Mouse (Mus musculus) adrenal gland (tissue): ENCODE data around the gene Sgca.

Experiments used
- intact Hi-C: fragments of 180-260 bp; cut with DNase I; formaldehyde crosslinking; loops from one replicate; pipeline ENCODE4 v1.15.1; 2025

Sgca gene

GRCm38 (mm10) chr11:94945236-94945635, 30.9 kb downstream of the Sgca start:
- intact Hi-C loops = no loop called here

GRCm38 (mm10) chr11:94944295-94944694, 31.8 kb downstream of the Sgca start:
- intact Hi-C loops = no loop called here

DNA sequence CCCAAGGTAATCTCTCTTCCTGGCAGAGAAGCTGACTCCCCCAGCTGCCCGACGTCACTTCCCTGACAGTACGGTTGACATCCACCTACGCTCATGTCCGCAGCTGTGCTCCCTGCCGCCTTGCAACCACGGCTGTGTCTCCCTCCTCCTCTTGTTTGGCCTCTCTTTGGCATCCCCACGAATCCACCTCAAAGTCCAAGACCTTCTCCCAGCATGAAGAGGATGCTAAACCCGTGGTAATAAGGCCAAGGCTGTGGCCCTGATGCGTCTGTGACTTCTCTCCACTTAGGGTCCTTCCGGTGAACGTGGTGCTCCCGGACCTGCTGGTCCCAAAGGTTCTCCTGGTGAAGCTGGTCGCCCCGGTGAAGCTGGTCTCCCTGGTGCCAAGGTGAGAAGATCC, 33.1 kb downstream of the Sgca start:
- intact Hi-C loops = no loop called here

DNA sequence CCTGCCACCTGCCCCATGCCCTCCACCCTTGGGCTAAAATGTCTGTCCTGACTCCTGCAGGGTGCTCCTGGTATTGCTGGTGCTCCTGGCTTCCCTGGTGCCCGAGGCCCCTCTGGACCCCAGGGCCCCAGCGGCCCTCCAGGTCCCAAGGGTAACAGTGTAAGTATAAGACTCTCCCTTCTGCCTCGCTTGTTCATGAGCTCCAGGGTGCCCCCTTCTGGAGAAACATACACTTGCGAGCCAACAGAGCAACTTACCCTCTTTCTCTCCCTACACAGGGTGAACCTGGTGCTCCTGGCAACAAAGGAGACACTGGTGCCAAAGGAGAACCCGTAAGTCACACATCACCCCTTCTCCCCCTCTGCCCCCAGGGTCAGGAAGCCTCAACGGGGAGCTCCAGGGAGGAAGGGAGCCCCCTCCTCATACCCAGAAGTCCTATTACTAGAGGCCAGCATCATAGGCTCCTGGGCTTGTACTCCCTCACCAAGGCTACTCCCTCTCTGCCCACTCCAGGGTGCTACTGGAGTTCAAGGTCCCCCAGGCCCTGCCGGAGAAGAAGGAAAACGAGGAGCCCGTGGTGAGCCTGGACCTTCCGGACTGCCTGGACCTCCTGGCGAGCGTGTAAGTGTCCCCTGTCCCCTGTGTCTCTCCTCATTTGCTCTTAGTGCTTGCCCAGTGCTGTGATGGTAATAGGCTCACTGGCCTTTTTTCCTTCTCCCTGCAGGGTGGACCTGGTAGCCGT, 33.7 kb downstream of the Sgca start:
- intact Hi-C loops = no loop called here

GRCm38 (mm10) chr11:94941776-94942175, 34.4 kb downstream of the Sgca start:
- intact Hi-C loops = no loop called here

- intact Hi-C loops = no loop called here
Measured at GRCm38 (mm10) chr11:94941121-94941520, 35.0 kb downstream of the Sgca start.

- intact Hi-C loops = loop anchor here (1.0 to 10.0 kb wide), 3 partner anchors 31 to 204 kb away; no protein-coding TSS in a partner anchor
Measured at GRCm38 (mm10) chr11:94939280-94939679, 36.8 kb downstream of the Sgca start.

DNA sequence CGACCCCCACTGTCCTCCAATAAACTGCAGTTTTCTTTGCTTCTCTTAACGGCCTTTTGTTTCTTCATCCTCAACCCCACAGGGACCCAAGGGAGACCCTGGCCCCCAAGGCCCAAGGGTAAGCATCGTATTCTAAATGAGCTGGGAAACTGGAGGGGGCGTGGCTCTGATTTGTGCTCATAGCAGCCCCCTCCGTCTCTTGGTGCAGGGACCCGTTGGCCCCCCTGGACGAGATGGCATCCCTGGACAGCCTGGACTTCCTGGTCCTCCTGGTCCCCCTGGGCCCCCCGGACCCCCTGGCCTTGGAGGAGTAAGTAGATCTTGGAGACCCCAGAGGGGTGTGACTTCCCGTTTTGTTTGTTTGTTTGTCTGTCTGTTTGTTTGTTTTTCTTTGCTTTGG, 37.8 kb downstream of the Sgca start:
- intact Hi-C loops = loop anchor here (5.0 to 10.0 kb wide), 2 partner anchors 169 to 203 kb away; no protein-coding TSS in a partner anchor

DNA sequence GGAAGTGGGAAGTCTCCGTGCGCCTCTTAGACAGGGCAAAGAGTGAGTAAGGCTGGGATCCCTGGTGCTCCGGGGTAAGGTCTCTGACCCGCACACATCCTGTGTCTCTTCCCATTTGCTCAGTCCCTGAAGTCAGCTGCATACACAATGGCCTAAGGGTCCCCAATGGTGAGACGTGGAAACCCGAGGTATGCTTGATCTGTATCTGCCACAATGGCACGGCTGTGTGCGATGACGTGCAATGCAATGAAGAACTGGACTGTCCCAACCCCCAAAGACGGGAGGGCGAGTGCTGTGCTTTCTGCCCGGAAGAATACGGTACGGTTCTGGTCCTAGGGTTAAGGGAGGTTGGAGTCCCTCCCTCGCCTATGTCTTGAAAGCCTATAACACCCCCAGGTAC, 38.3 kb downstream of the Sgca start:
- intact Hi-C loops = loop anchor here (1.0 to 10.0 kb wide), 3 partner anchors 71 to 203 kb away; no protein-coding TSS in a partner anchor

DNA sequence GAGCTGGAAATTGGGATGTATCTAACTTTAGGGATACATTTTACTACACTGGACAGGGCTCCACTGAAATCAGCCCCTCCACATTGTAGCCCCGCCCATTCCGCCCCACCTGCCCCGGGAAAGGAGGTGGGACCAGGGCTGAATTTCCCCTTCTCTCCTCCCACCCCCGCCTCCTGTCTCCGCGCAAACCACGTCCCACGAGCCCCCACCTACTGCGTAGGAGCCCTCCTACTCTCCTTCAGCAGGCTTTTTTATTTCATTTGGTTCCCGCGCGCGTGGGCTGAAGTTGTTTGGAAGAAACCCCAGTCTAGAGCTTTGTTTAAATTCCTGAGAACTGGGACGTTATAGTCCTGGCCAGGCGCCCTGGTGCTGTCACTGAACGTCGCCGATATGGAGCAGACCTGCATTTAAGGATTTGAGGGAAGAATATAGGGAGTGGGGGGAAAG, 38.8 kb downstream of the Sgca start:
- intact Hi-C loops = loop anchor here (1.0 to 10.0 kb wide), 3 partner anchors 71 to 203 kb away; no protein-coding TSS in a partner anchor

- intact Hi-C loops = loop anchor here (1.0 to 10.0 kb wide), 3 partner anchors 71 to 202 kb away; no protein-coding TSS in a partner anchor
Measured at GRCm38 (mm10) chr11:94936851-94937295, 39.3 kb downstream of the Sgca start.

DNA sequence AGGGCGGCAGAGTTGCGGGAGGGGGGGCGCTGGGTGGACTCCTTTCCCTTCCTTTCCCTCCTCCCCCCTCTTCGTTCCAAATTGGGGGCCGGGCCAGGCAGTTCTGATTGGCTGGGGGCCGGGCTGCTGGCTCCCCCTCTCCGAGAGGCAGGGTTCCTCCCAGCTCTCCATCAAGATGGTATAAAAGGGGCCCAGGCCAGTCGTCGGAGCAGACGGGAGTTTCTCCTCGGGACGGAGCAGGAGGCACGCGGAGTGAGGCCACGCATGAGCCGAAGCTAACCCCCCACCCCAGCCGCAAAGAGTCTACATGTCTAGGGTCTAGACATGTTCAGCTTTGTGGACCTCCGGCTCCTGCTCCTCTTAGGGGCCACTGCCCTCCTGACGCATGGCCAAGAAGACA, 40.1 kb downstream of the Sgca start, which contains the start of gene Col1a1:
TSS of gene Col1a1 (plus strand) at position 180 of the 400 bp plus-strand sequence.
- intact Hi-C loops = loop anchor here (5.0 to 10.0 kb wide), 2 partner anchors 171 to 201 kb away; no protein-coding TSS in a partner anchor

DNA sequence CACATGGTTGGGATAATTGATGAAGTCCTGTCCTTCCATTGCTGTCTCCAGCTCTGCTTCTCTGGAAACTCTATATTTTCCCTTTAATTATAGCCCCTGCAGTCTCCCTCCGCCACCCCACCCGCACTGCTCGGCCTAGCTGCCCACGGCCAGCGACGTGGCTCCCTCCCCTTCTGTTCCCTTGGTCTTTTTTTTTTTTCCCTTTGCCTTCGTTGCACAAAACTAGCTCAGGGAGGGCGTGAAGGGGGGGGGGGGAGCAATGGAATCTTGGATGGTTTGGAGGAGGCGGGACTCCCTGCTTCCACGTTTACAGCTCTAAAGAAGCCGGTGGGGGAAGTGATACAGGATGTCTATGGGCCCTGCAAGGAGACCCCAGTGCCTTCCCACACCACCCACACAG, 41.6 kb downstream of the Sgca start:
- intact Hi-C loops = loop anchor here (10.0 kb wide), 1 partner anchor 200 kb away; no protein-coding TSS in a partner anchor

GRCm38 (mm10) chr11:94933584-94933983, 42.5 kb downstream of the Sgca start:
- intact Hi-C loops = loop anchor here (10.0 kb wide), 1 partner anchor 199 kb away; no protein-coding TSS in a partner anchor

GRCm38 (mm10) chr11:94930151-94930550, 46.0 kb downstream of the Sgca start:
- intact Hi-C loops = loop anchor here (10.0 kb wide), 1 partner anchor 195 kb away; no protein-coding TSS in a partner anchor

GRCm38 (mm10) chr11:94929599-94929998, 46.5 kb downstream of the Sgca start:
- intact Hi-C loops = no loop called here

DNA sequence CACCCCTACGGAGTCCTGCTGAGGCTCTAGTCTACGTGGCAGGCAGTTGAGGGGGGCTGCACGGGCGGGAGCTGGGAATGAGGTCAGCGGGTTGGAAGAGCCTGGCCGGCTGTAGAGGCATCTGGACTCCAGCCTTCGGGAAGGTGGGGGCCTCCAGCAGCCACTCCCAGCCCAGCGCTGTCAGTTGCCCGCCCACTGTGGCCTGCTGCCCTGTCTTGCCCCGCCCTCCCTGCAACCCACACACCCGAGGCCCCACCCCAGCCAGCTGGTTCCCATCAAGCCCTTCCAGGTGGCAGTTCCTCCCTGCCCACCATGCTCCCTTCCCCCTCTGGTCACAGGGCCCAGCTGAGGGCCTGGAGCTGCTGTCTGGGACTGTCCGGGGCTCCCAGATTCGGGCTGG, 47.3 kb downstream of the Sgca start:
- intact Hi-C loops = no loop called here

DNA sequence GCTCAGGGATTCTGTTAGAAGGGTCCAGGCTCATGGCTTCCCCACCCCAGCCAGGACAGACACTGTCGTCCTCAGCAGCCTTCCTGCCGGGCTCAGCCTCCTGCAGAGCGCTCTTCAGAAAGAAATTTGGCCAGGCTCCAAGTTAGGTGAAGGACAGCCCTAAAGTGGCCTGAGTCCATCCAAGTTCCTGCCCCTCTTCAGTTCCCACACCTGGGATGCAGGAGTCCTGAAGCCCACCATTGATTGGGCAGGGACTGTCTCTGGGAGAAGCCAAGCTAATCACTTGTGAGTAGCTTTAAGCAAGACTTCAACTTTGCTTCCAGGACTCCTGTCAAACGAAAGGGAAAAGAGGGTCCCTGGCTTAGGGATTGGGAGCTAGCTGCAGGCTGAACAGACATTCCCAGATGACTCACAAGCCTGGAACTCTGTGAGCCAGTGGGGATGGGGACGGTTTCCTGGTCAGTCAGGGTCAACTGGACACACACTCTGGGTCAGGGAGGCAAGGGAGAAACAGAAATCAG, 48.3 kb downstream of the Sgca start:
- intact Hi-C loops = no loop called here

- intact Hi-C loops = no loop called here
Measured at GRCm38 (mm10) chr11:94926431-94926830, 49.7 kb downstream of the Sgca start.

DNA sequence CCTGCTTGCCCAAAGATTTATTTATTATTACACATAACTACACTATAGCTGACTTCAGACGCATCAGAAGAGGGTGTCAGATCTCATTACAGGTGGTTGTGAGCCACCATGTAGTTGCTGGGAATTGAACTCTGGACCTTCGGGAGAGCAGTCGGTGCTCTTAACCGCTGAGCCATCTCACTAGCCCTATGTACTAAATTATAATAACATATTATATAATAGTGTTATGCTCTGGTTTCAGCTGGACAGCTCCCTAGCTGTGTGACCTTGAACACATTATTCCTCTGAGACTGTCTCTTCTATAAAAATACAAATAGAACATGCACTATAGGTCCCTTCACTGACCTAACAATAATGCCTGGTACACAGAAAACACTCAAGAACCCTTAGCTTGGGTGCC, 51.1 kb downstream of the Sgca start:
- intact Hi-C loops = no loop called here

GRCm38 (mm10) chr11:94920996-94921401, 55.1 kb downstream of the Sgca start:
- intact Hi-C loops = no loop called here

GRCm38 (mm10) chr11:94917717-94918116, 58.4 kb downstream of the Sgca start:
- intact Hi-C loops = no loop called here
